Mouse (Mus musculus): ENCODE results near the gene Lrig2.
A peak's percentile ranks its signal among the peaks of the same experiment; 100 is the strongest.

Gene Lrig2

GRCm38 (mm10) chr3:104510771-104511429, 818 bp downstream of the Lrig2 start:
- no peak for DNase-seq (ENCODE audit: low spot score in 2 of 2)

- no peak for DNase-seq (ENCODE audit: low spot score in 2 of 2)
These were observed 10.1 kb downstream of the Lrig2 start for GRCm38 (mm10) chr3:104501648-104502047.

- no peak for DNase-seq (ENCODE audit: low spot score in 2 of 2)
These were observed 10.8 kb downstream of the Lrig2 start for GRCm38 (mm10) chr3:104500881-104501280.

- DNase-seq (ENCODE audit: low spot score in 2 of 2), result no peak
These were observed 15.5 kb downstream of the Lrig2 start for GRCm38 (mm10) chr3:104496176-104496575.

- no peak for DNase-seq (ENCODE audit: low spot score in 2 of 2)
These were observed 30.6 kb downstream of the Lrig2 start for GRCm38 (mm10) chr3:104480946-104481719.

GRCm38 (mm10) chr3:104478056-104478455, 33.7 kb downstream of the Lrig2 start:
- DNase-seq (ENCODE audit: low spot score in 2 of 2), result no peak

- DNase-seq (ENCODE audit: low spot score in 2 of 2), result no peak
These were observed 42.3 kb downstream of the Lrig2 start for GRCm38 (mm10) chr3:104469421-104469820.

GRCm38 (mm10) chr3:104461226-104461625, 50.5 kb downstream of the Lrig2 start:
- DNase-seq (ENCODE audit: low spot score in 2 of 2), result no peak

- DNase-seq (ENCODE audit: low spot score in 2 of 2), result no peak
These were observed 53.1 kb downstream of the Lrig2 start for GRCm38 (mm10) chr3:104458588-104458987.

- no peak for DNase-seq (ENCODE audit: low spot score in 2 of 2)
These were observed 56.0 kb downstream of the Lrig2 start for GRCm38 (mm10) chr3:104455506-104456275.

GRCm38 (mm10) chr3:104447240-104447639, 64.5 kb downstream of the Lrig2 start:
- no peak for DNase-seq (ENCODE audit: low spot score in 2 of 2)

GRCm38 (mm10) chr3:104446689-104447088, 65.0 kb downstream of the Lrig2 start:
- DNase-seq (ENCODE audit: low spot score in 2 of 2), result no peak

- DNase-seq (ENCODE audit: low spot score in 2 of 2), result no peak
These were observed 66.1 kb downstream of the Lrig2 start for GRCm38 (mm10) chr3:104445576-104445975.

- DNase-seq (ENCODE audit: low spot score in 2 of 2), result no peak
These were observed 66.7 kb downstream of the Lrig2 start for GRCm38 (mm10) chr3:104444946-104445460.

GRCm38 (mm10) chr3:104444082-104444481, 67.6 kb downstream of the Lrig2 start:
- no peak for DNase-seq (ENCODE audit: low spot score in 2 of 2)

GRCm38 (mm10) chr3:104442357-104442756, 69.4 kb downstream of the Lrig2 start:
- DNase-seq (ENCODE audit: low spot score in 2 of 2), result no peak

- DNase-seq (ENCODE audit: low spot score in 2 of 2), result peak; percentile 90 to 96
These were observed 69.8 kb downstream of the Lrig2 start for GRCm38 (mm10) chr3:104441870-104442283.

GRCm38 (mm10) chr3:104441435-104441834, 70.3 kb downstream of the Lrig2 start:
- DNase-seq (ENCODE audit: low spot score in 2 of 2), result no peak

GRCm38 (mm10) chr3:104438777-104439176, 72.9 kb downstream of the Lrig2 start:
- no peak for DNase-seq (ENCODE audit: low spot score in 2 of 2)

GRCm38 (mm10) chr3:104437576-104437975, 74.1 kb downstream of the Lrig2 start:
- no peak for DNase-seq (ENCODE audit: low spot score in 2 of 2)

- DNase-seq (ENCODE audit: low spot score in 2 of 2), result no peak
These were observed 75.8 kb downstream of the Lrig2 start for GRCm38 (mm10) chr3:104435947-104436346.

- no peak for DNase-seq (ENCODE audit: low spot score in 2 of 2)
These were observed 77.4 kb downstream of the Lrig2 start for GRCm38 (mm10) chr3:104434246-104434696.

Measured in frontal cortex, postnatal 14 days (tissue).